Mouse (Mus musculus) sigmoid colon, adult 10 weeks (tissue): ENCODE results near the gene Prr19. TPM values are rescaled to one million over a fixed set of nuclear protein-coding genes. Genes with fewer than 3 reads are reported as not detected.

Experiments used
- polyA plus RNA-seq: library from polyadenylated mRNA; stranded (reverse); fragments of 350-450 nt; fragmentation: Illumina TruSeq; extraction: RNeasy Lipid Tissue Mini Kit (QIAGEN cat#74804); gene quantifications from one replicate; pipeline ENCODE4 v1.2.3, GENCODE M21; 2014; ENCODE audit warnings: low read depth, low replicate concordance

Prr19 gene
- polyA plus RNA-seq: not detected

DNA sequence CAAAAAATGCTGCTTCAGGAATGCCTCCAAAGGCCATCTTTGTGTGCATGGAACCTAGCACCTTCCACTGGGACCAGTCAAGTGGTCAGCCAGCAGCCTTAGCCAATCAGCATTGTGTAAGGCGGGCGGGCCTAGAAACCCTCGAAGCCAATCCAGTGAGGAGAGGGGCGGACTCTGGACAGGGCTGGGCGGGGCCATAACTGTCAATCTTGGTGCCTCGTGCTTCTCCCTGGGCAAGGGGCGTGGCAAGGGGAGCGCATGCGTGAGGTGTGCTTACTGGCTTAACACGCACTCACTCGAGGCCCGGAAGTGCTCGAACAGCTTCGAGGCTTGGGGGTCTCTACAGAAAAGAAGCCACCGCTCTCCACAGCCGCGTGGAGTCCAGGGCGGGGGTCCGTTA lies at the start of gene Prr19:
Gene Prr19 (plus strand): TSS at position 349 of the 400 bp plus-strand sequence.

DNA sequence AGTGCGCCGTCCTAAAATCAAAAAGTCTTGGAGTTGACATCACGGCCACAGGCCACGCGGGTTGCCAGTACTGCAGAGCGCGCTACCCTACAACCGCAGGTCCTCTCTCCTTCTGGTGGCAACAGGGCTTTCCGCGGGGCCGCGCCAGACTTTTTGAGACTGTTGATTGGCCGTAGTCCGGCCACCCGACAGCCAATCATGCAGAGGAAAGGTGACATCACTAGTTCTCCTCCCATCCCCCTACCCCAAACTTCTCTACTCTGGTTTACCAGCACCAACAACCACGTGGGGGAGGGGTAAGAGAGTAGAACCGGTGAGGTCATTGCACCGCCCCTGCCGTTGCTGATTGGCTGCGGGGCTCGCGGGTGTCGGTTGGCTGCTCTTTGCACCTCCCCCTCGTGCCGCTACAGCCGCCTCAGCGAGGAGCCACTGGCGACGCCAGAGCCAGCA lies 33.9 kb upstream of the Prr19 start, which contains the start of gene Cic:
Gene Cic (plus strand): TSS at position 404 of the 450 bp plus-strand sequence.

DNA sequence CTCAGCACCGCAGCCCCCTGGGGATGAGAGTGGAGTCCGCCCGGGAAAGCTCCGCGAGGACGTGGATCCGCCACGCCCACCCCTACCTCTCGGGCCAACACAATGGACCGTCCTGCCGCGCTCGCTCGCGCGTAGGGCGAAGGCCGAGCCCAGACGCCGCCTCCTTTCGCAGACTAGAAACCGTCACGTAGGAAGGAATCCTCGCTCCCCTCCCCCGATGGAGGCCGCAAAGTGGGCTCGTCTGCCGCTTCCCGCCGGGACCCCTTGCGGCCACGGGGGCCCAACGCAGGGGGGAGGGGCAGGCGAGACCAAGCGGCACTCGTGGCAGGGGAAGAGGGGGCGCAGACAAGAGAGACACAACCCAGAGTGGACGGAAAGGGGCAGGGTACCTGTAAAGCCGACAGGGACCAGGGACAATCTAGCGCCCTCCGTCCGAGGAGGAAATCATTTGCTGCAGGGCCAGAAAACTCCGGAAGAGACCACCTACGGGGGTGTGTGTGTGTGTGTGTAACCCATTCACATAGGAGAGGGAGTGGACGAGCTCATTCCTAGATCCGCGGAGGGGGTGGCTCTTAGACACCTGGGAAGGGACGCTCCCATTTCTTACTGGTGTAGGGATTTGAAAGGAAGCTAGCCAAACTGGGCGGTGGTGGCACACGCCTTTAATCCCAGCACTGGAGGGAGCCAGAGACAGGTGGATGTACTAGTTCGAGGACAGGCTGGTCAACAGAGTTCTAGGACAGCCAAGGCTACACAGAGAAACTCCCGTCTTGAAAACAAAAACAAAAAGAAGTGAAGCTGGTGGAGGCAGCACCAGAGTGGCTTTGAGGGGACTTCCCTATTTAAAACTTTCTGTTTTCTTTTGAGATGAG lies 3.5 kb upstream of the Prr19 start, which contains the start of gene Pafah1b3:
Gene Pafah1b3 (minus strand): TSS at position 533 of the 872 bp plus-strand sequence.

DNA sequence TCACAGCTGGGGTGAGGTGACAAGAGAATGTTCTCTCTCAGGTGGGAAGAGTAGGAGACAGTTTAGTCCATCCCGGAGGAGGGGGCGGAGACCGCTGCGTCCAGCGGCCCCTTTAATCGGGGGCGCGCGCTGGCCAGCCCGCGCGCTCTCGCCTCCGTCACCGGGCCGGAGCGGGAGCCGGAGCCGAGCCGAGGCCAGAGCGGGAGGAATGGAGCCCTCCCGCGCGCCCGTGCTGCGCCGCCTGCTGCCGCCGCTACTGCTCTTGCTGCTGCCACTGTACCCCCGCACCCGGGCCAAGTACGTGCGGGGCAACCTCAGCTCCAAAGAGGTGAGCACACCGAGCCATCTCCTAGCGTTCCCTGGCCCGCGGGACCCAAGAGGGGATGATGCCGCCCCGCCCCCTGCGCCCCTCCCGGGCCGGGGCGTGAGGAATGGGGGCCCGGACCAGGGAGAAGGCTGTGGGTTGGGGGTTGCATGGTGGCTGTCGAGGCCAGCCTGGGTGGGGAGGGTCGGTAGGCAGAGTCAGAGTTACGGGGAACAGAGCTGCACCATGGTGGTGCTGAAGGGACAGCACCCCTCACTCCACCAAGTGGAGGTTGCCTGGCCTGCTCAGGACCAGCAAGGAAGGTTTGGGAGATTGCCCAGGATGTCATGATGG lies 4.9 kb downstream of the Prr19 start, which contains the start of gene Tmem145:
Gene Tmem145 (plus strand): TSS at position 151 of the 658 bp plus-strand sequence.

DNA sequence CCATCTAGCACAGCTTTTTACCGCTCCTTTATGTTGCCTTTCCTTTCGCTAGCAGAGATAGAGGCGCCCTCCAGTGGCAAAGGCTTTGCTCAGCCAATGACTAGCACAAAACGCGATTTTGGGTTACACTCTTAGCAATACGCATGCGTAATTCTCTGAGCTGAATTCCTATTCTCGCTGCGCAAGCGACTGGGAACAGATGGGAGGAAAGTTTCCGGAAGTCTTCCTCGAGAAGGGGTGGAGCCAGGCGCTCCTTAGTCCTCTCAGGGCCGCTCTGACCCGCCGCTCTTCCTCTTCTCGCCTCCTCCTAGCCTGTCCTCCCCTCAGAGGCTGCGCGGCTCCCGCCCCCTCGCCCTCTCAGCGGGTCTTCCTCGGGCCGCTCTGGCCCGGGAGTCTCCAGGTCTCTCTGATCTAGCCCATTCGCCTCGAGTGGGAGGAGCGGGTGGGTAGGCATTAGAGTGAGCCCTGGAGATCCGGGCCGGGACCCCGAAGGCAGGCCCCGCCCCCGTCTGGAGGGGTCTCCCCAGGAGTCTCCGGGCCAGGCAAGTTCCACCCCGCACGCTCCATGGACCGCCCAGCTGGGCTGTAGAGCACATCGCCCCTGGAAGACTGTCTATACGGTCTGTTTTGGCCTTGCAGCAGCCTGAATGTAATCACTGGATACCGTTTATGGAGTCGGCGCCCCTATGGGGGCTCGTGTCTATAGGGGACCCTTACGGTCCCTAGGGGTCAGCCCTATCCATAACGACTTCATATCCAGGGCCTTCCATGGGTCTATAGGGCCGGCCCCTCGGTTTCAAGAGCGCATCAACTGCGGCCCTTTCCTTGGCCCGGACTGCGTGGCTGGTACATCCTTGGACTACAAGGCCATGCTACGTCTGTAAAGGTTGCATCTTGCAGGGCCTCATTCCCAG lies 15.6 kb downstream of the Prr19 start, which contains the start of gene Megf8:
Gene Megf8 (plus strand): TSS at position 633 of the 914 bp plus-strand sequence.

Other genes starting within 250 kb of the Prr19 start
- gene Grik5, start 229.1 kb upstream of the Prr19 start, polyA plus RNA-seq: 0.63 TPM
- 0.95 TPM for gene Zfp574, start 228.8 kb upstream of the Prr19 start, polyA plus RNA-seq
- gene Pou2f2, start 121.7 kb upstream of the Prr19 start, polyA plus RNA-seq: 1.7 TPM
- gene Dedd2, start 80.8 kb upstream of the Prr19 start, polyA plus RNA-seq: 1.9 TPM
- gene Zfp526, start 80.0 kb upstream of the Prr19 start, polyA plus RNA-seq: 1.5 TPM
- 7.9 TPM for gene Gsk3a, start 63.6 kb upstream of the Prr19 start, polyA plus RNA-seq
- 1.6 TPM for gene Erf, start 50.6 kb upstream of the Prr19 start, polyA plus RNA-seq
- 20.7 TPM for gene Cic, start 33.7 kb upstream of the Prr19 start, polyA plus RNA-seq
- 9.2 TPM for gene Pafah1b3, start 3.4 kb upstream of the Prr19 start, polyA plus RNA-seq
- not detected for gene Tmem145, start 4.7 kb downstream of the Prr19 start, polyA plus RNA-seq
- 1.2 TPM for gene Megf8, start 15.8 kb downstream of the Prr19 start, polyA plus RNA-seq
- gene Cnfn, start 68.3 kb downstream of the Prr19 start, polyA plus RNA-seq: not detected
- gene Lipe, start 97.3 kb downstream of the Prr19 start, polyA plus RNA-seq: not detected
- not detected for gene Cxcl17, start 111.5 kb downstream of the Prr19 start, polyA plus RNA-seq
- 3,714 TPM for gene Ceacam1, start 176.2 kb downstream of the Prr19 start, polyA plus RNA-seq
- 5.8 TPM for gene Ceacam2, start 238.4 kb downstream of the Prr19 start, polyA plus RNA-seq